Mouse (Mus musculus) ovary, postnatal 14 days (tissue): Measurements from ENCODE around the gene Ell3.

Source experiments
- DNase-seq: peaks from one replicate; pipeline ENCODE4 v3.0.0; 2022; ENCODE audit warnings: low spot score

Ell3 gene

GRCm38 (mm10) chr2:121447006-121447405 lies 2.9 kb upstream of the Ell3 start:
- DNase-seq: no peak

GRCm38 (mm10) chr2:121446506-121446905 lies 2.4 kb upstream of the Ell3 start:
- DNase-seq: no peak

- DNase-seq: no peak
These were observed 1.0 kb upstream of the Ell3 start for GRCm38 (mm10) chr2:121445117-121445516.

- no peak for DNase-seq
These were observed 1.1 kb downstream of the Ell3 start for GRCm38 (mm10) chr2:121443068-121443349.

- peak; percentile 38 for DNase-seq
These were observed 1.6 kb downstream of the Ell3 start for GRCm38 (mm10) chr2:121442259-121443067.

- DNase-seq: no peak
These were observed 2.3 kb downstream of the Ell3 start for GRCm38 (mm10) chr2:121441800-121442199.

GRCm38 (mm10) chr2:121440834-121441605 lies 3.1 kb downstream of the Ell3 start:
- no peak for DNase-seq

GRCm38 (mm10) chr2:121439746-121440145 lies 4.3 kb downstream of the Ell3 start:
- DNase-seq: no peak

GRCm38 (mm10) chr2:121434854-121435253 lies 9.2 kb downstream of the Ell3 start:
- DNase-seq: no peak

- DNase-seq: no peak
These were observed 18.2 kb downstream of the Ell3 start for GRCm38 (mm10) chr2:121425890-121426289.

- DNase-seq: no peak
These were observed 20.9 kb downstream of the Ell3 start for GRCm38 (mm10) chr2:121423166-121423565.

- no peak for DNase-seq
These were observed 25.6 kb downstream of the Ell3 start for GRCm38 (mm10) chr2:121418476-121418875.

GRCm38 (mm10) chr2:121416356-121416755 lies 27.7 kb downstream of the Ell3 start:
- no peak for DNase-seq

- no peak for DNase-seq
These were observed 28.5 kb downstream of the Ell3 start for GRCm38 (mm10) chr2:121415591-121415990.

- DNase-seq: no peak
These were observed 29.0 kb downstream of the Ell3 start for GRCm38 (mm10) chr2:121415103-121415502.

GRCm38 (mm10) chr2:121414139-121414685 lies 29.9 kb downstream of the Ell3 start:
- DNase-seq: peak; percentile 13

- DNase-seq: peak; percentile 93
These were observed 30.6 kb downstream of the Ell3 start, which contains the start of the genes Pdia3 and Catsper2 for GRCm38 (mm10) chr2:121413387-121414042. Gene Pdia3 (plus strand): TSS chr2:121413775. Gene Catsper2 (minus strand): TSS chr2:121413792.

- no peak for DNase-seq
These were observed 31.2 kb downstream of the Ell3 start for GRCm38 (mm10) chr2:121412843-121413386.

GRCm38 (mm10) chr2:121408160-121408559 lies 35.9 kb downstream of the Ell3 start:
- DNase-seq: no peak

GRCm38 (mm10) chr2:121403296-121403695 lies 40.8 kb downstream of the Ell3 start:
- DNase-seq: no peak

GRCm38 (mm10) chr2:121396624-121397023 lies 47.5 kb downstream of the Ell3 start:
- peak; percentile 78 for DNase-seq
